9 mouse cellular contexts compared by ENCODE assay signal in the genomic region with DNA sequence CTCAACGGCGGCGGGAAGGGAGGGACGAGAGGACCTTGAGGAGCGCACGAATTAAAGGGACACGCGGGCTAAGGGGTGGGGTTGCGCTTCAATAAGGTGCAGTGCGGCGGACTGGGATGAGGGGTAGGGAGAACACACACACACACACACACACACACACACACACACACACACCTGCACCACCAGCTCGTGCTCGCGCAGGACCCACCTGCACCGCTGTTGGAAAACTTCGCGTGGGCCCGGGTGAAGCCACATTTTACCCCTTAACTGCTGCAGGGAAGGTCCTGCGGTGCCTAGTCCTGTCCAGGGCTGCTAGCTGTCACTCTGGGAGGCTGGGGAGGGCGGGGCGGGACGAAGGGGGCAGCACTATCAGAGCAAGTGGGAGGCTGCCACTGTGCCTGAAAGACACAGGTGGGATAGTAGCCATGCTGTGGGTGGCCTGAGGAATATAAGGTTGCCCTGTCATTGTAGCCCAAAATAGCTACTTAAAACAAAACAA. TPM values are rescaled to one million over a fixed set of nuclear protein-coding genes. Genes with fewer than 3 reads are reported as not detected.
DNase-seq lines count a peak whose midpoint lies in the region; ATAC-seq and TF ChIP-seq lines count a peak whose summit lies in the region.
"Had no signal": no experiment of that assay in that cellular context is flagged by ENCODE, and none has a peak within 500 bp of the region (broad histone marks: within the 10 kb centered on the region; RNA-seq: fewer than 3 reads in every experiment).

Gene Ube2e2, minus strand, starts transcription at position 321 of the 499 bp plus-strand sequence.

- intact Hi-C loops in gastrocnemius, postnatal 14 days (cut with DNase I; ENCODE audit: low total_unique reads), result no loop called here
- intact Hi-C loops in gastrocnemius, postnatal 36 days (cut with DNase I), result no loop called here

- peak; percentile 73 for ATAC-seq in forebrain, embryonic 11.5 days (replicated peaks; ENCODE audit: low FRiP score)
- no peak; the same call in 1 of the 2 replicates for ATAC-seq in hindbrain, postnatal 0 days
- ATAC-seq in liver, postnatal 0 days, result peak; percentile 63

- no peaks in the 10 kb centered on the region for H3K4me1 ChIP-seq in ES-E14 (ENCODE audit: control insufficient read depth in 2 of 2, insufficient read depth in 2 of 2, low read length in 2 of 2, poor library complexity in 1 of 2)
- no peaks in the 10 kb centered on the region for H3K4me1 ChIP-seq in forebrain, embryonic 11.5 days (replicated peaks; ENCODE audit: control insufficient read depth, insufficient read depth, low read length)
- H3K4me1 ChIP-seq in hindbrain, postnatal 0 days (ENCODE audit: insufficient read depth, low read length), result no peaks in the 10 kb centered on the region
- H3K4me1 ChIP-seq in liver, postnatal 0 days (ENCODE audit: insufficient read depth), result no peaks in the 10 kb centered on the region; the same call in 1 of the 2 replicates

- peak within 1 kb of the TSS; percentile 82 for H3K9ac ChIP-seq in ES-E14 (ENCODE audit: insufficient read depth, low read depth, low read length, poor library complexity, severe bottlenecking)
- peak within 1 kb of the TSS; percentile 78 for H3K9ac ChIP-seq in forebrain, embryonic 11.5 days (ENCODE audit: low read length)
- peak within 1 kb of the TSS; percentile 87 for H3K9ac ChIP-seq in hindbrain, postnatal 0 days (replicated peaks; ENCODE audit: low read length)
- H3K9ac ChIP-seq in liver, postnatal 0 days (replicated peaks), result peak within 1 kb of the TSS; percentile 67

- no peaks in the 10 kb centered on the region for H3K9me3 ChIP-seq in ES-E14 (ENCODE audit: control insufficient read depth, insufficient read depth, low read depth, low read length)
- no peaks in the 10 kb centered on the region for H3K9me3 ChIP-seq in forebrain, embryonic 11.5 days (ENCODE audit: control insufficient read depth, low read length)
- H3K9me3 ChIP-seq in hindbrain, postnatal 0 days (ENCODE audit: low read length), result no peaks in the 10 kb centered on the region
- no peaks in the 10 kb centered on the region for H3K9me3 ChIP-seq in liver, postnatal 0 days (ENCODE audit: low read length)

- no peaks in the 10 kb centered on the region for H3K27me3 ChIP-seq in forebrain, embryonic 11.5 days (ENCODE audit: control insufficient read depth, insufficient read depth, low read length)
- H3K27me3 ChIP-seq in hindbrain, postnatal 0 days (ENCODE audit: insufficient read depth, low read length), result no peaks in the 10 kb centered on the region
- 0 out of 2 replicates have a peak, but pooled peaks cover 2% of the 10 kb centered on the region for H3K27me3 ChIP-seq in liver, postnatal 0 days (ENCODE audit: insufficient read depth, low read length)

- no peak within 1 kb of the TSS for H3K27ac ChIP-seq in ES-E14 (ENCODE audit: insufficient read depth, low read depth, low read length, poor library complexity, severe bottlenecking)
- no peak within 1 kb of the TSS; the same call in 1 of the 2 replicates for H3K27ac ChIP-seq in forebrain, embryonic 11.5 days (ENCODE audit: low read depth, low read length)
- H3K27ac ChIP-seq in hindbrain, postnatal 0 days, result peak within 1 kb of the TSS; percentile 85
- H3K27ac ChIP-seq in liver, postnatal 0 days (ENCODE audit: low read depth), result peak within 1 kb of the TSS; percentile 81

- WGBS in forebrain, embryonic 11.5 days, result 4% methylated on average over 22 of the region's 22 CpGs
- 1% methylated on average over 17 of the region's 22 CpGs for WGBS in hindbrain, postnatal 0 days
- 3% methylated on average over 22 of the region's 22 CpGs for WGBS in liver, postnatal 0 days (ENCODE audit: insufficient replicate concordance)

- H3K4me2 ChIP-seq in forebrain, embryonic 11.5 days (ENCODE audit: low read depth, low read length, severe bottlenecking), result peak within 1 kb of the TSS; percentile 73
- peak within 1 kb of the TSS; percentile 65 for H3K4me2 ChIP-seq in hindbrain, postnatal 0 days (ENCODE audit: low read depth, low read length)
- H3K4me2 ChIP-seq in liver, postnatal 0 days (ENCODE audit: low read depth, low read length), result peak within 1 kb of the TSS; percentile 75

- 0 out of 2 replicates have a peak, but pooled peaks have one; percentile 4 for TF ChIP-seq CTCF in hindbrain, postnatal 0 days (IDR thresholded peaks at IDR 0.05; ENCODE audit: low read depth)
- TF ChIP-seq CTCF in liver, postnatal 0 days (IDR thresholded peaks at IDR 0.05; ENCODE audit: low read depth), result no peak

- peak within 1 kb of the TSS; percentile 82 to 89 for H3K4me3 ChIP-seq in ES-E14 (ENCODE audit: insufficient read depth in 1 of 2, low read depth in 1 of 2, low read length in 2 of 2, poor library complexity in 1 of 2, severe bottlenecking in 1 of 2)
- H3K4me3 ChIP-seq in forebrain, embryonic 11.5 days (ENCODE audit: low read depth, low read length), result peak within 1 kb of the TSS; percentile 65
- peak within 1 kb of the TSS; percentile 80 for H3K4me3 ChIP-seq in hindbrain, postnatal 0 days (ENCODE audit: low read length)
- peak within 1 kb of the TSS; percentile 62 for H3K4me3 ChIP-seq in liver, postnatal 0 days (ENCODE audit: low read depth, low read length)

- DNase-seq in gastrocnemius, postnatal 14 days, result no peak
- DNase-seq in gastrocnemius, postnatal 36 days, result no peak
- no peak for DNase-seq in ES-E14 (ENCODE audit: low read depth, low spot score)
- no peak for DNase-seq in forebrain, embryonic 11.5 days (ENCODE audit: low spot score)
- DNase-seq in hindbrain, postnatal 0 days (ENCODE audit: low spot score), result no peak
- DNase-seq in liver, postnatal 0 days, result no peak
- DNase-seq in ovary, postnatal 36 days (ENCODE audit: low spot score), result no peak
- DNase-seq in cerebellum, postnatal 4 days (ENCODE audit: low spot score in 2 of 2), result no peak

- TF ChIP-seq EP300 in liver, postnatal 0 days (IDR thresholded peaks at IDR 0.05; ENCODE audit: low read depth), result no peak

- no peaks in the 10 kb centered on the region for H3K36me3 ChIP-seq in ES-E14 (ENCODE audit: control insufficient read depth, insufficient read depth, low read length, poor library complexity, severe bottlenecking)
- H3K36me3 ChIP-seq in forebrain, embryonic 11.5 days (ENCODE audit: control insufficient read depth, insufficient read depth, low read length), result no peaks in the 10 kb centered on the region
- no peaks in the 10 kb centered on the region for H3K36me3 ChIP-seq in hindbrain, postnatal 0 days (ENCODE audit: insufficient read depth, low read length)
- H3K36me3 ChIP-seq in liver, postnatal 0 days (replicated peaks; ENCODE audit: insufficient read depth, low read length), result no peaks in the 10 kb centered on the region

- in situ Hi-C loops in ES-E14 (cut with MboI; ENCODE audit: low sequenced_read_pairs in 2 of 2, unreplicated experiment in 2 of 2), result no loop called here

TF ChIP-seq in ES-E14, 5 proteins besides CTCF, POLR2A, EP300 and RAD21:
- TF ChIP-seq ZC3H11A (IDR thresholded peaks at IDR 0.05; ENCODE audit: borderline replicate concordance, low read depth, low read length), result no peak
- no peak for TF ChIP-seq HCFC1 (IDR thresholded peaks at IDR 0.05; ENCODE audit: borderline replicate concordance, insufficient read depth, low read length)
- no peak for TF ChIP-seq ZNF384 (IDR thresholded peaks at IDR 0.05; ENCODE audit: low read depth, low read length)

RNA-seq across cellular contexts. Expression of gene Ube2e2, which starts in this region (rescaled TPM):
- 10 to 100 TPM; 11.9 to 14.9 TPM for total RNA-seq in gastrocnemius, postnatal 14 days (2021)
- 1 to 10 TPM; 7.8 to 9.6 TPM for total RNA-seq in gastrocnemius, postnatal 36 days (2021)
- total RNA-seq in ES-E14 (2012; rRNA removed), result 7.4 and 8.1 TPM in 2 replicates
- polyA plus RNA-seq in forebrain, embryonic 11.5 days (2014; fragmentation: Nextera tagmentation; extraction: Ambion mirVana), result 52.0 and 53.9 TPM in 2 replicates
- total RNA-seq in hindbrain, postnatal 0 days (2014; rRNA removed), result 91.6 and 98.5 TPM in 2 replicates
- polyA plus RNA-seq in hindbrain, postnatal 0 days (2015; fragmentation: Nextera tagmentation; extraction: Ambion mirVana), result 162 and 164 TPM in 2 replicates
- 23.2 and 24.6 TPM in 2 replicates for polyA plus RNA-seq in liver, postnatal 0 days (2015; fragmentation: Nextera tagmentation; extraction: Ambion mirVana)
- total RNA-seq: MEL had no signal

Comparison
In these comparisons a context has a peak if more than half of its experiments do, and no peak if none do; other contexts are left out.
1. H3K27ac ChIP-seq: peak in hindbrain, postnatal 0 days (single experiment) and liver, postnatal 0 days (single experiment); none in ES-E14 (single experiment) and forebrain, embryonic 11.5 days (single experiment).
2. Peak in every context shown above with its lines, with median percentiles within 50 percentile points of each other: H3K4me3 ChIP-seq, H3K9ac ChIP-seq and H3K4me2 ChIP-seq.